Mouse (Mus musculus): ENCODE measurements around the gene Ran.

The Ran gene

DNA sequence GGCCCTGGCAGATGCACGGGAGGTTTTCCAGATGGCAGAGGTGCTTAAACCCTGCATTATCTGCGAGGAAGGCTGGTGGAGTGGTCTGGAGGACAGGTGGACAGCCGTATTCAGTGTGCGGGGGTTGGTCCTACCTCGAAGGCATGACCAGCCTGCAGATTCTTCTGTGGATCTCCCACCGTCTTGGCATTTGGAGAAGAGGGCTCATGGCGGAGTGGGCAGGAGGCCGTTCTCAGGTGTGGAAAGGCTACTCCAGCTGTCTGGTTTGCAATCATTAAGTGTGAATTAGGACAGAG is 43.9 kb downstream of the Ran start:
- DNase-seq (ENCODE audit: low read depth, low spot score) = no peak

DNA sequence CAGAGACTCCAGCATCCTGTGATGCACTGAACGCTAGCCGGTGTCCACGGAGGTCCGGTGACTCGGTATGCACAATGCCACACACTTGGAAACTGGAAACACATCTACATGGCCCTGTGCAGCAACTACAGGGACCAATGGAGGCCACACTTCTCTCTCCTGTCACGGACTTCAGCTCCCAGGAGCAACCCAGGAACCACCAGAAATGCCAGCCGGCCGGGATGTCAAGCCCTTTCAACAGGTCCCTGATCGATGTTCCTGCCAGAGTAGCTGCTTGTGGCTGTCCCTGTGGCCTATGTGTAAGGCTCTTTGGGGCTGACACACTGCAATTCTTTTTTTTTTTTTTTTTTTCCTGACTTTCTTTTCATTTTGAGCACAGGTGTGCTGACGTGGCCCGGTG is 44.3 kb downstream of the Ran start:
- peak; percentile 32 for DNase-seq (ENCODE audit: low read depth, low spot score)

DNA sequence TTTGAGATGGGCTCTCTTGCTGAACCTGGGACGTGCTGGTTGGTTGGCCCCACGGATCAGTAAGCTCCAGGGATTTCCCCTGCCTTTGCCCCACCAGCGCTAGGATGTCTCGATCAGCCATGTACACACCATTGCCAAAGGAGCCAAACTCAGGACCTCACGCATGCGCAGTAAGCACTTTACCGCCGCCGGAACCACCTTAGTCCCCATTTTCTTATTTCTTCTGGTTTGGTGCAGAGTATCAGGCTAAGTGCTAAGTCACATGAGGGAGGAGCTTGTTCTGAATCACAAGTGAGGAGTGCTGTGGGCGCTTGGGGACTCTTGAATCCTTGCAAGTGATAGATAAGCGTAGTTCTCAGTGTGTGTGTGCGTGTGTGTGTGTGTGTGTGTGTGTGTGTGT is 45.4 kb downstream of the Ran start:
- peak; percentile 72 for DNase-seq (ENCODE audit: low read depth, low spot score)

DNA sequence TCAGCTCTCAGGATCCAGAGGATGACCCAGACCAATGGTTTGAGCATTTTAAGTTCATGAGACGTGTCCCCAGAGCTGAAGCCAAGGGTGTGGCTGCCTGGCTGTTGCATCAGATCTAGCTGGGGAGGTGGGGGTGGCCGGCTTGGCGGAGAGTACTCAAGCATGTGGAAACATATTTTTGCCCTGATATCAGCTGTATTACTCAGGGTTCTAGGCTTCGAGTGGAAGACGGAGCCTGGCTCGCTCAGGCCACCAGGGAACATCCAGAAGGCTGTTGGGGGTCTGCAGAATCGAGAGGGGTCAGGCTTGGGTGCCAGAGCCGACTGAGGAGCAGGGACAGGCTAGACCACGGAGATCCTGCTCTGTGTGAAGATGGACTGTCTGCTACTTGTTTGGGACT is 46.1 kb downstream of the Ran start:
- DNase-seq (ENCODE audit: low read depth, low spot score) = peak; percentile 59

DNA sequence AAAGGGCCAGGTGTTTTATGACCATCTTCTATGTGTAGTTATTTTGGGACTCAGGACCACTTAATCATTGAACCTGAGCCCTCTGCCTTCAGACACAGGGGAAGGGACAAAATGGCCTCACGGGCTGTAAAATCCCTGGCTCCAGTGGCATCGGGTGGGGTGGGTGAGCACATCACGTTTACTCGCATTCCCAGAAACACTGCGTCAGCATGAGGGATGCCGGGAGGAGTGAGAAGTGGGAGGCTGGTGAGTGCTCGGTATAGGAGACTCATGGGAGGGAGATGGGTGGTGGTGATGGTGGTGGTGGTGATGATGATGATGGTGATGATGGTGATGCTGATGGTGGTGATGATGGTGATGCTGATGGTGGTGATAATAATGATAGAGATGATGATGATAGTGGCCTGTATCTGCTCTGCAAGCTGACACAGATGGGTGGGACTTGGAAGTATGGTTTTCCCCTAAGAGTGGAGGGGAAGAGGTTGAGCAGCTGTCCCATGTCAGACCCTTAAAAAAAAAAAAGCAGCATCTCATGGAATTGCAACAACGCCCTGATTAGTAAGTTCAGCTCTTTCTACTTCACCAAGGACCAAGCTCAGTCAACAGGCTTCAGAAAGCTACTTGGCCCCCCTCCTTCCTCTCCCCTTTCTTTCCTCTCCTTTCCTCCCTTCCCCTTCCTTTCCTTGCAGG is 46.8 kb downstream of the Ran start:
- DNase-seq (ENCODE audit: low read depth, low spot score) = no peak

DNA sequence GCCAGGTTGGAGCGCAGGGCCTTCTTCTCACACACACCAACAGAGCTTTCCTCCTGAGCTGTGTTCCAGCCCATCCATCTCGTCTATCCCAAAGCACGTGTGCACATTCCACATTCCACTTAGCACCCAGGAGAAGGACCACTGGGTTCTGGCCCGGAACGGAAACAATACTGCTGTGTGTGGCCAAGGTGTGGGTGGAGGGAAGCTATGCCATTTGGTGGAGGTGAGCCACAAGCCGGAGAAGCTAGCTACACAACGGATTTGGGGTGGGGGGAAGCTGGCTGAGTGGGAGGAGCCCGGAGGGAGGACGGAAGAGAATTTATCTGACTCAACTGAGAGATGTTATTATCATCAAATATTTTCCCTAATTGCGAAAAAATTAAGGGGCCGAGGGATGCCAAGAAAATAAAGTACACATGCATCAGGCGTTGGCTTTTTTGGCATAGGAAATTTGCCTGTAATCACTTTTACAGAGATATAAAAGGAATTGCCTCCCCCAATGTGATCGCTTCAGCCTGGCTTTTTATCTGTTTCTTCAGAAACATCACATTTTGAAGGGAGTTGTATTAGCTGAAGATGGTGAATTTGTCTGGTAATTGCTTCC is 47.5 kb downstream of the Ran start:
- DNase-seq (ENCODE audit: low read depth, low spot score) = no peak

DNA sequence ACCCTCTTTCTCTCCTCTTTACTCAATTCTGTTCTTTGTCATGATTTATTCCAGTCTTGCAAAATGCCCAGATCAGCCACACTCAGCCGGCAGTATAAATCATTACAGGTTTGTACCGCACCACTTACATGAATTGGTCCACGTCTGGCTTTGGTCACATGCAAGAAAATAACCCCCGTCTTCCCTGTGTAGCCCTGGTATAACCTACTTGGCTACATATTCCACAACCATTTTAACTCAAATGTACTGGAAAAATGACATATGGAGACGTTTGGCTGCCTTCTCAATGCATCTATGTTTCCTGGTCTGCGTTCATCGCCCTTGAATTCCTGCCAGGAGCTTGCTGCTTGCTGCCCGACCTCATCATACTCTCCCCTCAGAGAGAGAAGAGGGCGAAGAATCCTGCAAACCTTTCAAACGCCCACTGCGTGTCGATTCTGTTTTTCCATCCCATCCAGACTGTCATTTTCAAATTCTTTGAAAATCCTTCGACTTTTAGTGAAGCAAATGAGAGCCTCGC is 52.0 kb downstream of the Ran start:
- no peak for DNase-seq (ENCODE audit: low read depth, low spot score)

DNA sequence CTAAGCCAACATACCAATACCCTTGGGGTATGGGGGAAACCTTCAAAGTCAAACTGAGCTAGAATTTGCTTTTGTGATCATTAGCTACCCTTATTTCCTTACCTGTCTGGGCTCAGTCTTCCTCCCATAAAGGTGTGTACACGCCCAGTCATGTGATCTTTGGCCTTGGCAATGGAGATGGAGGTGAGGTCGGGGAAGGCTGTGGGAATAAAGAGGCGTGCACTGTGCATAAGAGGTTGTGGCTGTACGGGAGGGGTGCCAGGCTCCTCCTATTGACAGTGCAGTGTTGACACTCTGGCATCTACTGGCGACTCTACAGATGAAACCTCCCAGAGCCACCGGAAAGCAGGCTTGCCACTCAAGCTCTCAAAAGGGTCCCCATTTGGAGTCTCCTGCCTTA is 53.5 kb downstream of the Ran start:
- no peak for DNase-seq (ENCODE audit: low read depth, low spot score)
